Mouse (Mus musculus) lung, postnatal 0 days (tissue): ENCODE data around the gene Ap2a1. TPM values are rescaled to one million over a fixed set of nuclear protein-coding genes. Genes with fewer than 3 reads are reported as not detected.

Experiments
- ATAC-seq: fragments of 200-750 bp; cut with Nextera tagmentation; 2 replicates; pipeline ENCODE4 v1.8.0; 2017; ENCODE audit warnings: moderate library complexity
- DNase-seq: peaks from one replicate; pipeline ENCODE4 v3.0.0-alpha.2; 2016; ENCODE audit warnings: low spot score
- H3K27ac ChIP-seq: fragments of 300-500 bp; sonication (generic); 2 replicates; pipeline ENCODE4 v1.5.1; 2014; ENCODE audit warnings: antibody characterized with exemption, mild to moderate bottlenecking, low read length, mixed read lengths
- H3K27me3 ChIP-seq: fragments of 300-500 bp; sonication (generic); replicated peaks from 2 replicates; pipeline ENCODE4 v1.6.1; 2014; ENCODE audit warnings: low read length, mixed read lengths; ENCODE audit not compliant: insufficient read depth
- H3K36me3 ChIP-seq: fragments of 300-500 bp; sonication (generic); 2 replicates; pipeline ENCODE4 v1.6.1; 2014; ENCODE audit warnings: low read length, mixed read lengths; ENCODE audit not compliant: insufficient read depth
- H3K4me1 ChIP-seq: fragments of 300-500 bp; sonication (generic); 2 replicates; pipeline ENCODE4 v1.6.1; 2014; ENCODE audit warnings: antibody characterized with exemption, low read depth, low read length, mixed read lengths; ENCODE audit not compliant: insufficient read depth
- H3K4me2 ChIP-seq: fragments of 300-500 bp; sonication (generic); replicated peaks from 2 replicates; pipeline ENCODE4 v1.6.1; 2014; ENCODE audit warnings: low read depth, mild to moderate bottlenecking, low read length, moderate library complexity, mixed read lengths
- H3K4me3 ChIP-seq: fragments of 300-500 bp; sonication (generic); 2 replicates; pipeline ENCODE4 v1.5.1; 2014; ENCODE audit warnings: low read depth, low read length
- H3K9ac ChIP-seq: fragments of 300-500 bp; sonication (generic); replicated peaks from 2 replicates; pipeline ENCODE4 v1.6.1; 2014; ENCODE audit warnings: low read depth, mild to moderate bottlenecking
- H3K9me3 ChIP-seq: fragments of 300-500 bp; sonication (generic); 2 replicates; pipeline ENCODE4 v1.6.1; 2016; ENCODE audit warnings: low read length, mixed read lengths
- CTCF ChIP-seq: IDR thresholded peaks from 2 replicates; pipeline ENCODE4 v1.5.1; 2016; ENCODE audit warnings: antibody characterized with exemption, mild to moderate bottlenecking
- EP300 ChIP-seq: IDR thresholded peaks from 2 replicates; pipeline ENCODE4 v1.6.1; 2016; ENCODE audit warnings: antibody characterized with exemption, mild to moderate bottlenecking, control low read depth
- WGBS: fragments of 180-500 bp; shearing (Covaris S2); extraction: QIAGEN DNeasy Blood & Tissue Kit; methylation state at CpG from one replicate; pipeline ENCODE4 v1.1.7; 2014; 5-methylcytosine and 5-hydroxymethylcytosine counted together
- polyA plus RNA-seq: library from polyadenylated mRNA; unstranded; fragments of >200 nt; fragmentation: Nextera tagmentation; extraction: Ambion mirVana; gene quantifications from 2 replicates; pipeline ENCODE4 v1.2.1, GENCODE M21; 2015

Gene Ap2a1
- polyA plus RNA-seq, 1 experiment from 2014 or later, result 36.1 TPM

DNA sequence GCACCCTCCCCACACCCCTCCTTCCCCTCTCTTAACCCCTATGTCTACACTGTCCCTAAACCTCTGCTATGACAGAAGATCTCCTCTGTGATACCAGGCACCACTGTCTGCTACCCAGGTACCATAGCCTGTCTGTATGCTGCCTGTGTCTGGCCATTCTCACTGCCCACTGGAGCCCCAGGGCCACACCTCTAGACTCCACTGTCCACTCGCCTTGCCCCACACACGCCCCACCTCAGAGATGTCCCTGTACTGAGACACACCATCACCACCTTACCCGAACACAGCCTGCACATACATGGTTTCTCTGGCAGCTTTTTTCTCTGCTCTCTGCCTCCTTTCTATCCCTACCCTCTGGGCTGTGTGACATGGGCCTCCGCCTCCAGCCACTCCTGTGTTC is 12.4 kb downstream of the Ap2a1 start:
- DNase-seq, result no peak
- ATAC-seq, result peak; percentile 70
- Histone ChIP-seq H3K36me3 (no peaks in the 10 kb centered on the region; the same call in 1 of the 2 replicates), H3K27me3 (no peaks in the 10 kb centered on the region), H3K4me1 (0 out of 2 replicates have a peak, but pooled peaks cover 7% of the 10 kb centered on the region), H3K4me3 (no peak overlapping the region), H3K4me2 (no peak overlapping the region), H3K9ac (no peak overlapping the region), H3K9me3 (no peaks in the 10 kb centered on the region), H3K27ac (peak overlapping the region; percentile 57; the same call in 1 of the 2 replicates)
- 88% methylated on average over 4 of the region's 4 CpGs for WGBS
- TF ChIP-seq CTCF (no peak), EP300 (no peak)

- H3K9me3 ChIP-seq, result no peaks in the 10 kb centered on the region
- peaks cover 4% of the 10 kb centered on the region; the same call in 1 of the 2 replicates for H3K36me3 ChIP-seq
- no peak overlapping the region for H3K4me2 ChIP-seq
- DNase-seq (no peak), ATAC-seq (no peak)
- H3K27ac ChIP-seq, result no peak overlapping the region
- H3K4me3 ChIP-seq, result no peak overlapping the region
- WGBS, result 72% methylated on average over 6 of the region's 6 CpGs
- H3K9ac ChIP-seq, result no peak overlapping the region
- 0 out of 2 replicates have a peak, but pooled peaks cover 7% of the 10 kb centered on the region for H3K4me1 ChIP-seq
- no peaks in the 10 kb centered on the region for H3K27me3 ChIP-seq
- TF ChIP-seq CTCF (no peak), EP300 (no peak)
Observed at GRCm38 (mm10) chr7:44916191-44916590, 13.1 kb downstream of the Ap2a1 start.

GRCm38 (mm10) chr7:44915314-44915713 is 14.0 kb downstream of the Ap2a1 start:
- 0 out of 2 replicates have a peak, but pooled peaks cover 7% of the 10 kb centered on the region for H3K4me1 ChIP-seq
- H3K27me3 ChIP-seq, result no peaks in the 10 kb centered on the region
- H3K4me2 ChIP-seq, result no peak overlapping the region
- 94% methylated on average over 9 of the region's 9 CpGs for WGBS
- H3K9ac ChIP-seq, result no peak overlapping the region
- H3K27ac ChIP-seq, result no peak overlapping the region
- H3K4me3 ChIP-seq, result no peak overlapping the region
- DNase-seq (no peak), ATAC-seq (no peak)
- H3K9me3 ChIP-seq, result no peaks in the 10 kb centered on the region
- no peak for TF ChIP-seq CTCF
- TF ChIP-seq EP300, result no peak
- H3K36me3 ChIP-seq, result peaks cover 7% of the 10 kb centered on the region; the same call in 1 of the 2 replicates

- no peak for TF ChIP-seq EP300
- no peak for TF ChIP-seq CTCF
- H3K4me2 ChIP-seq, result no peak overlapping the region
- no peak overlapping the region for H3K9ac ChIP-seq
- no peaks in the 10 kb centered on the region for H3K27me3 ChIP-seq
- DNase-seq (no peak), ATAC-seq (no peak)
- 87% methylated on average over 2 of the region's 2 CpGs for WGBS
- no peak overlapping the region for H3K4me3 ChIP-seq
- H3K27ac ChIP-seq, result no peak overlapping the region
- peaks cover 16% of the 10 kb centered on the region; the same call in 1 of the 2 replicates for H3K36me3 ChIP-seq
- no peaks in the 10 kb centered on the region for H3K9me3 ChIP-seq
- 0 out of 2 replicates have a peak, but pooled peaks cover 7% of the 10 kb centered on the region for H3K4me1 ChIP-seq
Observed at GRCm38 (mm10) chr7:44914396-44914795, 14.9 kb downstream of the Ap2a1 start.

DNA sequence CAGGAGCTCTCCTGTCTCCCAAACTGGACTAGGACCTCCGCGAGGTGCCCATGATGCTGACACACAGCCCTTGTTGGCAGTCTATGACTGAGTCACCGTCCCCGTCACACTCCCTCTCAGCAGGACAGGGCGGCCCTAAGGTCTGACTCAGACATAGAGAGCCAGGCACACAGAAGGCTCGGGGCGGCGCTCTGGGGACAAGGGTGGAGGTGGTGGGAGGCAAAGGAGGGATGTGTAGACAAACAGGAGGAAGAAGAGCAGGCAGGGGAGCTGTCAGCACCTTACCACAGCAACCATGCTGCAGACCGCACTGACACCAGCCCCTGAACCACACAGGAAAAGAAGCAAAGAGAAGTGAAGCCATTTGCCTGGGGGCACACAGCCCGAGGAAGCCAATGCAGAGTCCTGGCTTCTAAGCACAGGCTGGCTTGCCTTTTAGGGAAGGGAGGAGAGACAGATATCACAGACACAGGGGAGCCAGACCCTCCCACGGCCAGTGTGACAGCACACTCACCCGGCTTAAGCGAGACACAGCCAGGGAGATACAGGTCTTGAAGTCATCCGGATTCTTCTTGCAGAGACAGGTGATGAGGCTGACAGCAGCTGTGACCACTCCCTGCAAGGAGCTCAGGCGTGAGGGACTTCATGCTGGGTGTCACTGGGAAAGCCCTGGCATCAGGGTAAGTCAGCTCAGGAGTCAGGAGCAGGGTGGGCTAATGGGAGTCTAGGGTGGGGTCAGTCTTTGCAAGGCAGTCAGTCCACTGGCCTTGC is 20.4 kb downstream of the Ap2a1 start:
- WGBS, result 87% methylated on average over 15 of the region's 15 CpGs
- Histone ChIP-seq H3K9ac (no peak overlapping the region), H3K27ac (no peak overlapping the region), H3K4me2 (no peak overlapping the region), H3K27me3 (no peaks in the 10 kb centered on the region), H3K4me1 (no peaks in the 10 kb centered on the region), H3K36me3 (peaks cover 39% of the 10 kb centered on the region), H3K4me3 (no peak overlapping the region), H3K9me3 (no peaks in the 10 kb centered on the region)
- TF ChIP-seq CTCF (no peak), EP300 (no peak)
- ATAC-seq (no peak), DNase-seq (no peak)

GRCm38 (mm10) chr7:44905430-44905829 is 23.9 kb downstream of the Ap2a1 start:
- no peak overlapping the region for H3K9ac ChIP-seq
- peaks cover 33% of the 10 kb centered on the region for H3K36me3 ChIP-seq
- DNase-seq, result no peak
- no peaks in the 10 kb centered on the region for H3K27me3 ChIP-seq
- no peak overlapping the region for H3K4me2 ChIP-seq
- TF ChIP-seq CTCF (no peak), EP300 (no peak)
- no peak overlapping the region for H3K27ac ChIP-seq
- no peak overlapping the region for H3K4me3 ChIP-seq
- no peaks in the 10 kb centered on the region; the same call in 1 of the 2 replicates for H3K4me1 ChIP-seq
- no peak for ATAC-seq
- WGBS, result 87% methylated on average over 20 of the region's 20 CpGs
- no peaks in the 10 kb centered on the region for H3K9me3 ChIP-seq
